16 mouse cellular contexts compared by ENCODE assay signal in the genomic region with DNA sequence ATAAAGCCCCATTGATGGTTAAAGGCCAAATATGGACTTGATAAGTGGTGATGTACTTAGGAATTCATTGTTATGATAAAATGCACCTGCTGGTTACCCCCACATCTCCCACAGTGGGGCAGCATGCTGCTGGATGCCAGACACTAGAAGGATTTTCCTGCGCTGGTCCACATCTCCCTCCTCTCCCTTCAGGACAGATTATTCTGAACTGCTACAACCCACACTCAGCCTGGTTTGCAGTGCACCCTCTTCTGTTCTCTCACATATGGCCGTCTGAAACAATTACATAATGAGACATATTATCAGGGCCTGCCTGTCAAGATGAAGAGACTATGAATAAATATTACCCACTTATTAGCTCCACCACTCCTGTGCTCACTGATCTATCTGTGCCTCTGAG.
DNase-seq lines count a peak whose midpoint lies in the region; ATAC-seq and TF ChIP-seq lines count a peak whose summit lies in the region.
"Had no signal": no experiment of that assay in that cellular context is flagged by ENCODE, and none has a peak within 500 bp of the region (broad histone marks: within the 10 kb centered on the region; RNA-seq: fewer than 3 reads in every experiment).

No protein-coding gene starts in this region.

- ATAC-seq in frontal cortex, adult (ENCODE audit: low TSS enrichment): peak; percentile 88
- ATAC-seq in neural tube, embryonic 12.5 days (ENCODE audit: low FRiP score, low read depth): peak; percentile 68
- ATAC-seq in neural tube, embryonic 15.5 days (ENCODE audit: low FRiP score): no peak
- peak; percentile 22; the same call in 1 of the 2 replicates for ATAC-seq in stomach, embryonic 15.5 days (ENCODE audit: insufficient read depth, low FRiP score, low read depth)
- no peak for ATAC-seq in megakaryocyte progenitor cell, adult 5-6 weeks (replicated peaks; ENCODE audit: poor library complexity)
- ATAC-seq: Patski had no signal

- DNase-seq in frontal cortex, postnatal 25 days (ENCODE audit: low spot score in 2 of 2): no peak
- DNase-seq in layer of hippocampus, adult 2 months (ENCODE audit: low spot score in 2 of 2): peak; percentile 55 to 83
- no peak for DNase-seq in heart, postnatal 10 days
- DNase-seq: adrenal gland, postnatal 25 days; B cell, adult 2 months; cerebellum, adult 9-11 months; heart, adult 11 months; kidney, postnatal 4 days had no signal

- no peak overlapping the region for H3K4me3 ChIP-seq in neural tube, embryonic 12.5 days
- no peak overlapping the region for H3K4me3 ChIP-seq in neural tube, embryonic 15.5 days (replicated peaks)
- no peak overlapping the region for H3K4me3 ChIP-seq in layer of hippocampus, adult 2 months
- no peak overlapping the region for H3K4me3 ChIP-seq in stomach, embryonic 15.5 days (replicated peaks)
- H3K4me3 ChIP-seq: hindbrain, embryonic 15.5 days had no signal

- no peaks in the 10 kb centered on the region for H3K9me3 ChIP-seq in neural tube, embryonic 12.5 days
- H3K9me3 ChIP-seq in neural tube, embryonic 15.5 days (replicated peaks): no peaks in the 10 kb centered on the region
- H3K9me3 ChIP-seq in stomach, embryonic 15.5 days: no peaks in the 10 kb centered on the region
- H3K9me3 ChIP-seq: hindbrain, embryonic 15.5 days had no signal

- H3K4me1 ChIP-seq in neural tube, embryonic 12.5 days: peaks cover 11% of the 10 kb centered on the region; the same call in 1 of the 2 replicates
- 0 out of 2 replicates have a peak, but pooled peaks cover 5% of the 10 kb centered on the region for H3K4me1 ChIP-seq in neural tube, embryonic 15.5 days
- no peaks in the 10 kb centered on the region for H3K4me1 ChIP-seq in stomach, embryonic 15.5 days

- H3K27ac ChIP-seq in neural tube, embryonic 12.5 days: no peak overlapping the region
- no peak overlapping the region for H3K27ac ChIP-seq in neural tube, embryonic 15.5 days (replicated peaks)
- peak overlapping the region; percentile 86 for H3K27ac ChIP-seq in layer of hippocampus, adult 2 months
- H3K27ac ChIP-seq in stomach, embryonic 15.5 days: no peak overlapping the region
- H3K27ac ChIP-seq: hindbrain, embryonic 15.5 days; macrophage had no signal

- H3K4me2 ChIP-seq in neural tube, embryonic 12.5 days (replicated peaks): no peak overlapping the region
- H3K4me2 ChIP-seq in neural tube, embryonic 15.5 days: no peak overlapping the region
- no peak overlapping the region for H3K4me2 ChIP-seq in stomach, embryonic 15.5 days
- H3K4me2 ChIP-seq: hindbrain, embryonic 15.5 days had no signal

- no peaks in the 10 kb centered on the region for H3K36me3 ChIP-seq in neural tube, embryonic 12.5 days
- no peaks in the 10 kb centered on the region for H3K36me3 ChIP-seq in neural tube, embryonic 15.5 days
- no peaks in the 10 kb centered on the region for H3K36me3 ChIP-seq in stomach, embryonic 15.5 days
- H3K36me3 ChIP-seq: hindbrain, embryonic 15.5 days had no signal

- intact Hi-C loops in heart, postnatal 10 days (cut with DNase I): no loop called here

- no peak overlapping the region for H3K9ac ChIP-seq in neural tube, embryonic 12.5 days
- no peak overlapping the region for H3K9ac ChIP-seq in neural tube, embryonic 15.5 days (replicated peaks)
- H3K9ac ChIP-seq in stomach, embryonic 15.5 days: no peak overlapping the region
- H3K9ac ChIP-seq: hindbrain, embryonic 15.5 days had no signal

- WGBS in neural tube, embryonic 12.5 days: 17% methylated on average over 2 of the region's 2 CpGs
- 16% methylated on average over 2 of the region's 2 CpGs for WGBS in neural tube, embryonic 15.5 days
- WGBS in stomach, embryonic 15.5 days: 27% methylated on average over 2 of the region's 2 CpGs

- TF ChIP-seq CTCF in layer of hippocampus, adult 2 months (conservative IDR thresholded peaks at IDR 0.05): peak; percentile 55

- no peaks in the 10 kb centered on the region for H3K27me3 ChIP-seq in neural tube, embryonic 12.5 days (replicated peaks)
- no peaks in the 10 kb centered on the region for H3K27me3 ChIP-seq in neural tube, embryonic 15.5 days (replicated peaks)
- no peaks in the 10 kb centered on the region for H3K27me3 ChIP-seq in stomach, embryonic 15.5 days (replicated peaks)
- H3K27me3 ChIP-seq: hindbrain, embryonic 15.5 days; Patski had no signal

Comparison
In these comparisons a context has a peak if more than half of its experiments do, and no peak if none do; other contexts are left out.
1. ATAC-seq: peak in frontal cortex, adult (single experiment), neural tube, embryonic 12.5 days (single experiment) and stomach, embryonic 15.5 days (single experiment); none in neural tube, embryonic 15.5 days (single experiment) and megakaryocyte progenitor cell, adult 5-6 weeks (single experiment).
2. DNase-seq: peak in layer of hippocampus, adult 2 months (2 of 2); none in frontal cortex, postnatal 25 days (0 of 2) and heart, postnatal 10 days (0 of 2).